Mouse (Mus musculus) C2C12 (cell line): ENCODE measurements around the gene Shisal2b. TPM values are rescaled to one million over a fixed set of nuclear protein-coding genes. Genes with fewer than 3 reads are reported as not detected.

ENCODE experiments used
- H3K27me3 ChIP-seq: one replicate; pipeline ENCODE4 v1.6.1; 2011; ENCODE audit not compliant: control insufficient read depth, insufficient read depth, insufficient read length
- H3K36me3 ChIP-seq: one replicate; pipeline ENCODE4 v1.6.1; 2011; ENCODE audit not compliant: control insufficient read depth, insufficient read depth
- H3K4me3 ChIP-seq: one replicate; pipeline ENCODE4 v1.5.1; 2011; ENCODE audit warnings: mild to moderate bottlenecking, control low read depth; ENCODE audit not compliant: poor library complexity, insufficient read depth, severe bottlenecking
- H3K79me2 ChIP-seq: one replicate; pipeline ENCODE4 v1.6.1; 2011; ENCODE audit not compliant: control insufficient read depth, insufficient read depth
- H3K79me3 ChIP-seq: one replicate; pipeline ENCODE4 v1.6.1; 2011; ENCODE audit warnings: low read depth, control low read depth
- H3ac ChIP-seq: one replicate; pipeline ENCODE3; 2011; ENCODE audit warnings: low read depth; ENCODE audit not compliant: control insufficient read depth, insufficient read length
- CEBPB ChIP-seq: IDR thresholded peaks from one replicate; pipeline ENCODE4 v1.6.1; 2011; ENCODE audit warnings: low read depth, mild to moderate bottlenecking, control low read depth, moderate library complexity
- CTCF ChIP-seq: IDR thresholded peaks from one replicate; pipeline ENCODE4 v1.5.1; 2011; ENCODE audit not compliant: control insufficient read depth, insufficient read depth, insufficient read length
- FOSL1 ChIP-seq: IDR thresholded peaks from one replicate; pipeline ENCODE4 v1.8.0; 2011; ENCODE audit warnings: mild to moderate bottlenecking, low read length; ENCODE audit not compliant: poor library complexity, insufficient read depth, severe bottlenecking
- MAX ChIP-seq: IDR thresholded peaks from one replicate; pipeline ENCODE4 v1.6.1; 2011; ENCODE audit warnings: mild to moderate bottlenecking, control low read depth
- MYOD1 ChIP-seq: IDR thresholded peaks from one replicate; pipeline ENCODE4 v1.6.1; 2011; ENCODE audit warnings: low read depth; ENCODE audit not compliant: control insufficient read depth, insufficient read length
- MYOG ChIP-seq: IDR thresholded peaks from one replicate; pipeline ENCODE4 v1.6.1; 2011; ENCODE audit not compliant: control insufficient read depth, insufficient read length; ENCODE audit errors: extremely low read depth
- USF1 ChIP-seq: IDR thresholded peaks from one replicate; pipeline ENCODE4 v1.6.1; 2011; ENCODE audit warnings: low read depth, mild to moderate bottlenecking, control low read depth, moderate library complexity
- polyA plus RNA-seq: library from polyadenylated mRNA; unstranded; fragments of >200 nt; fragmentation: generic; extraction: Trizol; gene quantifications from one replicate; pipeline ENCODE4 v1.2.1, GENCODE M21; 2012; ENCODE audit warnings: missing spikeins

The Shisal2b gene
- polyA plus RNA-seq, 1 experiment = not detected

GRCm38 (mm10) chr13:104886308-104887032 lies 22.8 kb upstream of the Shisal2b start:
- no peak overlapping the region for H3ac ChIP-seq
- H3K4me3 ChIP-seq = no peak overlapping the region
- no peaks in the 10 kb centered on the region for H3K79me2 ChIP-seq
- no peaks in the 10 kb centered on the region for H3K79me3 ChIP-seq
- no peaks in the 10 kb centered on the region for H3K36me3 ChIP-seq
- peaks cover 3% of the 10 kb centered on the region for H3K27me3 ChIP-seq
- TF ChIP-seq CEBPB (no peak), CTCF (no peak), MYOG (no peak), MAX (no peak), FOSL1 (no peak), MYOD1 (no peak), USF1 (no peak)

GRCm38 (mm10) chr13:104883566-104884249 lies 20.0 kb upstream of the Shisal2b start:
- H3K36me3 ChIP-seq = no peaks in the 10 kb centered on the region
- no peaks in the 10 kb centered on the region for H3K79me3 ChIP-seq
- peaks cover 4% of the 10 kb centered on the region for H3K27me3 ChIP-seq
- TF ChIP-seq CEBPB (no peak), FOSL1 (no peak), MYOD1 (no peak), CTCF (no peak), MAX (no peak), MYOG (no peak), USF1 (no peak)
- H3ac ChIP-seq = no peak overlapping the region
- H3K79me2 ChIP-seq = no peaks in the 10 kb centered on the region
- no peak overlapping the region for H3K4me3 ChIP-seq

GRCm38 (mm10) chr13:104878508-104878907 lies 14.8 kb upstream of the Shisal2b start:
- H3K79me3 ChIP-seq = no peaks in the 10 kb centered on the region
- TF ChIP-seq CTCF = no peak
- no peak for TF ChIP-seq CEBPB
- TF ChIP-seq MYOD1 = no peak
- no peak for TF ChIP-seq MYOG
- TF ChIP-seq USF1 = no peak
- H3K36me3 ChIP-seq = no peaks in the 10 kb centered on the region
- no peaks in the 10 kb centered on the region for H3K79me2 ChIP-seq
- peaks cover 4% of the 10 kb centered on the region for H3K27me3 ChIP-seq
- H3ac ChIP-seq = no peak overlapping the region
- no peak overlapping the region for H3K4me3 ChIP-seq

- Histone ChIP-seq H3K36me3 (no peaks in the 10 kb centered on the region), H3K4me3 (no peak overlapping the region), H3K79me3 (no peaks in the 10 kb centered on the region), H3ac (no peak overlapping the region), H3K27me3 (no peaks in the 10 kb centered on the region), H3K79me2 (no peaks in the 10 kb centered on the region)
- TF ChIP-seq USF1 (no peak), MAX (no peak), MYOG (no peak), MYOD1 (no peak), CTCF (no peak), FOSL1 (no peak), CEBPB (no peak)
Observed at GRCm38 (mm10) chr13:104869907-104870306, 6.2 kb upstream of the Shisal2b start.

- TF ChIP-seq CEBPB = no peak
- no peak for TF ChIP-seq FOSL1
- no peak for TF ChIP-seq MYOG
- no peak for TF ChIP-seq MAX
- no peak for TF ChIP-seq CTCF
- no peak for TF ChIP-seq MYOD1
- no peaks in the 10 kb centered on the region for H3K79me3 ChIP-seq
- no peaks in the 10 kb centered on the region for H3K36me3 ChIP-seq
- H3K79me2 ChIP-seq = no peaks in the 10 kb centered on the region
- no peak overlapping the region for H3K4me3 ChIP-seq
- H3K27me3 ChIP-seq = peaks cover 5% of the 10 kb centered on the region
- no peak overlapping the region for H3ac ChIP-seq
Observed at GRCm38 (mm10) chr13:104866726-104867125, 3.0 kb upstream of the Shisal2b start.
